Mouse (Mus musculus) erythroblast, embryonic 14.5 days (primary cell): ENCODE measurements at regions not wholly inside any gene's neighbourhood (a gene's known extent, or its start where the extent isn't known, plus 50 kb on each side); places are given as distances from the start of the nearest gene placed in this dataset.

Experiments used
- H3K27me3 ChIP-seq: 2 replicates; pipeline ENCODE4 v1.6.1; 2012; ENCODE audit warnings: inconsistent platforms; ENCODE audit not compliant: control insufficient read depth
- H3K36me3 ChIP-seq: 2 replicates; pipeline ENCODE4 v1.6.1; 2012; ENCODE audit warnings: mild to moderate bottlenecking, inconsistent platforms; ENCODE audit not compliant: control insufficient read depth
- H3K4me1 ChIP-seq: 2 replicates; pipeline ENCODE4 v1.6.1; 2012; ENCODE audit warnings: inconsistent platforms; ENCODE audit not compliant: control insufficient read depth
- H3K4me3 ChIP-seq: replicated peaks from 2 replicates; pipeline ENCODE3; 2012; ENCODE audit warnings: moderate library complexity, mild to moderate bottlenecking, inconsistent platforms
- H3K9me3 ChIP-seq: 2 replicates; pipeline ENCODE4 v1.6.1; 2012; ENCODE audit warnings: low read length, inconsistent platforms, mixed read lengths; ENCODE audit not compliant: control insufficient read depth
- GATA1 ChIP-seq: IDR thresholded peaks from 2 replicates; pipeline ENCODE4 v1.6.1; 2012; ENCODE audit warnings: low read length, inconsistent platforms, mixed read lengths
- TAL1 ChIP-seq: IDR thresholded peaks from 3 replicates; pipeline ENCODE4 v1.6.1; 2012; ENCODE audit warnings: low read length, inconsistent platforms, mixed read lengths

DNA sequence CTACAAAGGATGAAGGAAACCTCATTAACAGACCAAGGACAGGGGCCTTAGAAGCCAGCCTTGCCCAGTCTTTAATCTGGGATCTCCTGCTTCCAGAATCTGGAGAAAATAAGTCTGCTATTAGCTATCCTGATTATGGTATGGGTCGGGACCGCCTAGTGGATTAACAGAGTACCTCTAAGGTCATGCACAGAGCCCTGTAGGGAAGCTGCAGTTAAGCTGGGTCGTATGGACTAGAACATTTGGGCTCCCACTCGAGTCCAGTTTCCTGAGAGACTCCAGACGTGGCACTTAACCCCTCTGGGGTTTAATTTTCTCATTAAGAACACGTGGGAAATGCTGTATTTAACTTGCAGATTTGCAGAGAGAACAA lies 191.5 kb upstream of the Map3k1 start:
- H3K36me3 ChIP-seq = no peaks in the 10 kb centered on the region
- H3K4me1 ChIP-seq = peaks cover 24% of the 10 kb centered on the region
- no peak overlapping the region for H3K4me3 ChIP-seq
- peaks cover 90% of the 10 kb centered on the region for H3K27me3 ChIP-seq
- no peak for TF ChIP-seq GATA1
- no peak for TF ChIP-seq TAL1
- no peaks in the 10 kb centered on the region for H3K9me3 ChIP-seq

DNA sequence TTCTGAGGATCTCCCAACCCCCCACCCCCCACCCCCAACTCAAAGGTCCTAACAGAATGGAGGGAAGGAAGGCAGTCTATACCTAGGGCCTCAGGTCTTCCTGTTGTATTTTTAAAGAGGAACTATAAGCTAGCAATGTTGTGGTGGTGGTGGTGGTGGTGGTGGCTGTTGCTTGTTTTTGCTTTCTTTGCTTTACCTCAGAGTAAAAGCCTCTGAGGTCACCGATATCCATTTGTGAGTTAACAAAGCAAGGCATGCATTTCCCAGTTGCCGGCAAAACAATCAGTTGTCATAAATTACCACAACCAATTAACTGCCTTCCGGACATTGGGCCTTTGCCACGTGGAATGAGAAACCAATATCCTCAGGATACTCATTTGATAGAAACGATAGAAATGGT lies 191.9 kb upstream of the Map3k1 start:
- Histone ChIP-seq H3K4me3 (no peak overlapping the region), H3K27me3 (peaks cover 86% of the 10 kb centered on the region), H3K9me3 (no peaks in the 10 kb centered on the region)

DNA sequence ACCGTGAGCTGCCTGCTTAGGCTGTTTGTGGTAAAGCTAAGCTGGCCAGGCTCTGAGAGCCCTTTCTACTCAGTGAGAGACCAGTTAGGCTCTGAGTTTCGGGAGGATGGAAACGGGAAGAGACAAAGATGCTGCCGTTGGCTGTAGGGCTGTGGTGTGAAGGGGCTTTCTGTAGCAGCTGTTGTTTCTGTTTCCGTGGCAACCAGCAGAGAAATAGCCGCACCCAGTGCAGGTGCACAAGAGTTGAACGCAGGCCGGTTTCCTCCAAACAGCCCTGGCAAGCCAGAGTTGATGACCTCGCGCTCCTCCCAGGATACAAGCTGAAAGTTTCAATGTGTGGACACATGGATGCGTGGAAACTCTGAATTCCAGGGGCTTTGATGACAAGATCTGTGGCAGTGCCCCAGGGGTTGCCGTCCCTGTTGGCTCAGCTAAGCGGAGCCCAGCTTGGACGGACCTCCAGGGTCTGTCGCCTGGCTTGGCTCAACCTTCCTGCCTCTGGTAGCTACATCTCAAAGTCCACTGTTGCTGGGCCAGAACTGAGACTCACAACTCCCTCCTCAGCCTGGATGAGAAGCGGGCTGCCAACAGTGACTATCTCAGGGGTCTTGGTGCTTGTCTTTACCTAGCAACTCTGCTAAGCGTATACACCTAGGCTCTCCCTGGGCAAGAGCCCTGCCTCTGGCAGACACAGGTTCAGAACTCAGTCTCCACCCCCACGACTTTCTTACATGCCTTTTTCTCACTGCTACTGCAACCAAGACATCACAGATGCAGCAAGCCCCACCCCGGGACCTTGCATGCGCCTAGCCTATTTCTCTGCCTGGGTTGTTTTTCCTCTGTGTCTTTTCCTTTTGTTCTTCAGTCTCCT lies 192.6 kb upstream of the Map3k1 start:
- Histone ChIP-seq H3K9me3 (no peaks in the 10 kb centered on the region), H3K27me3 (peaks cover 83% of the 10 kb centered on the region), H3K36me3 (no peaks in the 10 kb centered on the region), H3K4me3 (no peak overlapping the region), H3K4me1 (peaks cover 27% of the 10 kb centered on the region)
- no peak for TF ChIP-seq GATA1
- no peak for TF ChIP-seq TAL1

More for the DNA sequence above, 191.9 kb upstream of the Map3k1 start:
- TF ChIP-seq TAL1 (no peak), GATA1 (no peak)
- peaks cover 27% of the 10 kb centered on the region for H3K4me1 ChIP-seq
- H3K36me3 ChIP-seq = no peaks in the 10 kb centered on the region

DNA sequence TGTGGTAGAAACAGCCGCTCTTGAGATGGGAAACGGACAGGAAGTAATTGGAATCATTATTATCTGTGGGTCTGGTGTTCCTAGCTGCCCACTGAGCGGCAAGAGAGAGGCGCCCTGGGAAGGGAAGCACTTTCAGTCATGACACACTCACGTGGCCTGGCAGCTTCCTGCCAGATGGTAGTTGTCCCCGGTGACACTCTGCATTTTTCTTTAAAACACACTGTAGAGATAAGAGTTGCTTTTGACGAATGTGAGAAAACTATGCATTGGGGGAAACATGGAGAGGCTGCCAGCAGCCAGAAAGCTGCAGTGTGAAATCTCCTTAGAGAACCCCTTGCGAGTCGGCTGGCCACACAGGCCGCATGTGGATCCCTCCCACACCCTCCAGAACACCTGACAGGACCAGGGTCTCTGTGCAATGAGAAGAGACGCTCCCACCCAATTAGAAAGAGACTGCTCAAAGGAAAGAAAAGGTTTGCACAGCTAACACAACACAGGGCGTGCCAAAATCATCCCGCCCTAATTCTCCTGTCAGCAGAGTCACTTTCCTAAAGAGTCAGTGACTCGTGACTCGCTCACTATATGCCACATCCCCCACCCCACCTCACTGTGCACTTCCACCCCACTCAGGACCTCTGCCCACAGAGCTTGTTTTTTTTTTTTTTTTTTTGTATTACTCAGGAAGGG lies 194.0 kb upstream of the Map3k1 start:
- Histone ChIP-seq H3K27me3 (peaks cover 82% of the 10 kb centered on the region), H3K9me3 (no peaks in the 10 kb centered on the region), H3K4me1 (peaks cover 29% of the 10 kb centered on the region), H3K4me3 (no peak overlapping the region), H3K36me3 (no peaks in the 10 kb centered on the region)
- TF ChIP-seq TAL1 (no peak), GATA1 (no peak)

DNA sequence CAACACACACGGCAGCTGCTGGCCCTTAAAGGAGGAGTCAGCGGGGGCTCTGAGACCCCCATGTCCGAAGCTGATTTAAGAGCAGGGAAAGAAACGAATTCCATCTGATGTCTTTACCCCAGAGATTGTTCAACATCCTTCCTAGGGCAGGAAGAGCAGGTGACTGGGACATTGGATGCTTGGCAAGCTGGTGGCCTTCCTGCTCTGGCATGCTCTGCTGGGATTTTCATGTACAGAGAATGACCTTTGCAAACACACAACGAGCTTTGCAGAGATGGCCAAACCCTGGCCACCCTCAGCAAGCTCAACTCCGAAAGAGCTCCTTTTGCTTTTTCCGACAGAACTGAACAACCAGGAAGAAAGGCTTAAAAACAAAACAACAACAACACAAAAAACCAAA lies 194.7 kb upstream of the Map3k1 start:
- Histone ChIP-seq H3K9me3 (0 out of 2 replicates have a peak, but pooled peaks cover under 1% of the 10 kb centered on the region), H3K36me3 (no peaks in the 10 kb centered on the region), H3K4me3 (no peak overlapping the region), H3K27me3 (peaks cover 81% of the 10 kb centered on the region), H3K4me1 (peaks cover 29% of the 10 kb centered on the region)
- no peak for TF ChIP-seq GATA1

DNA sequence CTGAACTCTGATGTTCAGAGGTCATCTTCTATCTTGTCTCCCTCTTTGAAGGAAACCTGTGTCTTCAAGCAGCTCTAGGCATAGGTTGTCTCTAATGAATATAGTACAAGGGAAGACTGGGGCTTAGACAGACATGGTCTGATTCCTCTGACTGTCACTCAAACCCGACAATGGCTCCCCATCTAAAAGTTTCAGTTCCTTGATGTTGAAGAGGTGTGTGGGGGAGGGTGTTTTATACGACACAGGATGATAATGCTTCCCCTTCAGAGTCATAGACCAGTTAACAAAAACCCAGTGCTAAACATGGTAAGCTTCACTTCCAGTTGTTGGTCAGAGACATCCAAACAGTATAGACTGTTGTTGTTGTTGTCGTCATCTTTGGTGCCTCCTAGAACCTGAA lies 195.3 kb upstream of the Map3k1 start:
- TF ChIP-seq GATA1 (no peak), TAL1 (no peak)
- H3K4me1 ChIP-seq = peaks cover 29% of the 10 kb centered on the region
- no peaks in the 10 kb centered on the region for H3K36me3 ChIP-seq
- no peak overlapping the region for H3K4me3 ChIP-seq
- peaks cover 80% of the 10 kb centered on the region for H3K27me3 ChIP-seq
- peaks cover 8% of the 10 kb centered on the region for H3K9me3 ChIP-seq

DNA sequence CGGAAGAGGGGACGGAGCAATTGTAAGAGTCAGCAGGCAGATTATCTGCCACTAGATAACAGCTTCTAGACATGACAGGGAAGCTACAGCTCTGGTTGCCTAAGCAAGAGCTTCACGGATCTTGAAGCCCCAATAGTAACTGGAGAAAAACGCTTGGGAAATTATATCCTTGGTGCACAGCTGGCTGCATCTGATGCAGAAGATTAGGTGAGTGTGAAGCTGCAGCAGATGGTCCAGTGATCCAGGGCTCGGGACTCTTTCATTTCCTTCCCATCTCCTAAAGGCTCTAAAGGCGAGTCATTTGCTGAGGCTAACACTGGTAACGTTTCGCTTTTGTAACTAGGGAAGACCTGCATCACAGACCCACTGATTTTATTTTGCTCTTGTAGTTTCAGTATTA lies 196.6 kb upstream of the Map3k1 start:
- H3K4me1 ChIP-seq = peaks cover 31% of the 10 kb centered on the region
- H3K4me3 ChIP-seq = no peak overlapping the region
- H3K36me3 ChIP-seq = no peaks in the 10 kb centered on the region
- TF ChIP-seq GATA1 = no peak
- TF ChIP-seq TAL1 = no peak
- peaks cover 73% of the 10 kb centered on the region for H3K27me3 ChIP-seq
- peaks cover 12% of the 10 kb centered on the region for H3K9me3 ChIP-seq

DNA sequence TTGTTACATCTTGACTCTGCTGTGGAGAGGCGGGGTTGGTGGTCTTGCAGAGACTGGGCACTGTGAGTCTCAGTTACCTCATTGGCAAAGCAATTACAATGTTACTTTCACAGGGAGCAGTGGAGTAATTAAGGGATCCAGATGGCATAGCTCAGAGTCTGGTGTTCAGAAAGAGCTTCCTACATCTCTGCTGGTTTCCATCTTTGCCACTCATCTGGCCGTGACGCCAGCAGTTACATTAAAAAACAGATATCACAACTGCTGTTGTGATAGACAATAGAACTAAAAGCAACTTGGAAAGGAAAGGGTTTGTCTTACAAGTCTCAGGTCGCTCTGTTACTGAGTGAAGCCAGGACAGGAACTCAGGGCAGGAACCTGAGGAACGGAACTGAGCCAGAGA lies 200.0 kb upstream of the Map3k1 start:
- TF ChIP-seq GATA1 = no peak
- no peak for TF ChIP-seq TAL1
- Histone ChIP-seq H3K36me3 (no peaks in the 10 kb centered on the region), H3K9me3 (peaks cover 12% of the 10 kb centered on the region), H3K4me1 (peaks cover 27% of the 10 kb centered on the region), H3K27me3 (peaks cover 60% of the 10 kb centered on the region), H3K4me3 (no peak overlapping the region)

DNA sequence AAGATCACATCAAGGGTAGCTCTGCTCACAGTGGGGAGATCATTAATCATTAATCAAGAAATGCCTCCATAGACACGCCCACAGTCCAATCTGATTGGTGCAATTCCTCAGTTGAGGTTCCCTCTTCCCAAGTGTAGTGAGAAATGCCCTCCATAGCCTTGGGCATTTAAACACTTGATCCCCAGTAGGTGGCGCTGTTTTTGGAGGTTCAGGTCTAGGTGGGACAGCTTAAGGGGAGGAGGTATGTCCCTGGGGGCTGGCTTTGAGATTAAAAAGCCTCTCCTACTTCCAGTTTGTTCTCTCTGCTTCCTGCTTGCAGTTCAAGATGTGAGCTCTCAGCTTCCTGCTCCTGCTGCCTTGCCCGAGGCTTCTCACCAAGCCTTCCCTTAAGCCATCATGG lies 200.5 kb upstream of the Map3k1 start:
- peaks cover 57% of the 10 kb centered on the region for H3K27me3 ChIP-seq
- H3K4me1 ChIP-seq = peaks cover 32% of the 10 kb centered on the region
- H3K9me3 ChIP-seq = peaks cover 12% of the 10 kb centered on the region
- no peak overlapping the region for H3K4me3 ChIP-seq
- H3K36me3 ChIP-seq = no peaks in the 10 kb centered on the region
- TF ChIP-seq GATA1 (no peak), TAL1 (no peak)
